ENCODE assay signal across 8 mouse cellular contexts in genomic region chr2:30929483-30930045, GRCm38 (mm10). TPM values are rescaled to one million over a fixed set of nuclear protein-coding genes. Genes with fewer than 3 reads are reported as not detected.
A peak's percentile ranks its signal among the peaks of the same experiment; 100 is the strongest.
DNase-seq lines count a peak whose midpoint lies in the region; ATAC-seq lines count a peak whose summit lies in the region.

TSS of gene Ptges (minus strand) at chr2:30929863.

- H3K27ac ChIP-seq in hindbrain, embryonic 14.5 days = peak within 1 kb of the TSS; percentile 60

- H3K27me3 ChIP-seq in hindbrain, embryonic 14.5 days (ENCODE audit: control insufficient read depth, insufficient read depth, low read length) = no peaks in the 10 kb centered on the region

- no peaks in the 10 kb centered on the region for H3K36me3 ChIP-seq in hindbrain, embryonic 14.5 days (replicated peaks; ENCODE audit: control insufficient read depth, insufficient read depth)

- 3% methylated on average over 23 of the region's 23 CpGs for WGBS in hindbrain, embryonic 14.5 days

- peak; percentile 84 to 93 for DNase-seq in adrenal gland, adult (ENCODE audit: inconsistent age in 2 of 2, low spot score in 1 of 2)
- peak; percentile 77 to 86 for DNase-seq in cerebellum, postnatal 36 days
- DNase-seq in frontal cortex, postnatal 36 days (ENCODE audit: low spot score in 2 of 2) = peak; percentile 73 to 78
- peak; percentile 79 for DNase-seq in hindbrain, embryonic 14.5 days (ENCODE audit: low spot score)
- DNase-seq in left cerebral cortex, adult 8-10 months (ENCODE audit: low spot score in 2 of 2) = peak; percentile 35 to 76
- peak; percentile 73 for DNase-seq in right cerebral cortex, postnatal 25 days
- peak; percentile 77 for DNase-seq in yolk sac, embryonic 10.5 days (ENCODE audit: low spot score)

- no peaks in the 10 kb centered on the region for H3K9me3 ChIP-seq in hindbrain, embryonic 14.5 days (ENCODE audit: control insufficient read depth, low read length)

- H3K4me2 ChIP-seq in hindbrain, embryonic 14.5 days (replicated peaks) = peak within 1 kb of the TSS; percentile 59

- peak; percentile 79 for ATAC-seq in hindbrain, embryonic 14.5 days (ENCODE audit: low FRiP score)
- ATAC-seq in megakaryocyte, adult 5-6 weeks (ENCODE audit: poor library complexity, severe bottlenecking) = peak; percentile 49

- H3K9ac ChIP-seq in hindbrain, embryonic 14.5 days = peak within 1 kb of the TSS; percentile 66

- peak within 1 kb of the TSS; percentile 26 for H3K4me3 ChIP-seq in hindbrain, embryonic 14.5 days (replicated peaks; ENCODE audit: low read length)

- H3K4me1 ChIP-seq in hindbrain, embryonic 14.5 days (replicated peaks; ENCODE audit: control insufficient read depth, insufficient read depth, low read length) = 0 out of 2 replicates have a peak, but pooled peaks cover 5% of the 10 kb centered on the region

RNA-seq across cellular contexts. Expression of gene Ptges, which starts in this region (rescaled TPM):
- polyA plus RNA-seq in hindbrain, embryonic 14.5 days (2014; fragmentation: Nextera tagmentation; extraction: Ambion mirVana) = 3.7 and 4.1 TPM in 2 replicates
- 1 to 10 TPM; 4.3 to 7.3 (median 6.9) TPM for total RNA-seq in left cerebral cortex, adult 8-10 months (2022)
- total RNA-seq in megakaryocyte, adult 5-6 weeks (2015) = 0.67 and 2.6 TPM in 2 replicates
- 0.77 and 3.9 TPM in 2 replicates for total RNA-seq in megakaryocyte, adult 5-6 weeks (2017)

Comparison
In these comparisons a context has a peak if more than half of its experiments do, and no peak if none do; other contexts are left out.
1. Peak in every context shown above with its lines: DNase-seq, ATAC-seq, H3K4me3 ChIP-seq and H3K27ac ChIP-seq.